In the genomic region with DNA sequence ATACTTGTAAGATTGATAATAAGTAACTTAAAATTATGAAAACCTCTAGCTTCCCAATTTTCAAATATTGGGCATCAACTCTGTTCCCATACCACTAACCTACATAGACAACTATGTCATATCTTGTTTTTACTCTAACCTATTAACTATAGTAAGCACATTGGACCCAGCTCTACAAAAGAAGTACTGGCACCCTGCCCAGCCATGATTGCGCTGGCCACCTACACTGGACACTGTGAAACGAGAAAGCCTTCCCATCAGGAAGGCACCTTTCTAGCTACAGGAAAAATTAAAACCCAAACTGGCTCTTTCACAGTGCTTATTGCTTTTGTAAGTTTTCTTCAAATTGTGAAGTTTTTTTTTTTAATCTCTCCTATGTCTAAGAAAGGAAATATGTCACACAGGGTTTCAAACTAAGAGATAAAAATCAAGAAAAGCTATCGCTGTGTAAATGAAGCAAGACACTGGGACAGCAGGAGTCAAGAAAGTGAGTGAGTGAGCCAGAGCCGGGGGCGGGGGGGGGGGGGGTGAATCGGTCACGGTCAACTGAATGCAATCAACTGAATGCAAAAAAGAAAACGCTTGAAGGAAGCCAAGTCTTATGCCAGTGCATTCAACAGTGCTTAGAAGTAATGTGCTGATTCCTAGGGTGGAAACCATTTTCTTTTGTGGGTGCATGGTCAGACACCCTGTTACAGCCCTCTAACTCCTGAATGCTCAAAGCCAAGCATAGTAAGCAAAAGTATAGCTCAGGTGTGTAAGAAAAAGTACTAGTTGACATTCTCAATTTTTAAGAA, we compare ENCODE assay signal across 12 mouse cellular contexts. TPM values are rescaled to one million over a fixed set of nuclear protein-coding genes. Genes with fewer than 3 reads are reported as not detected.
DNase-seq lines count a peak whose midpoint lies in the region; ATAC-seq lines count a peak whose summit lies in the region.
"Had no signal": no experiment of that assay in that cellular context is flagged by ENCODE, and none has a peak within 500 bp of the region (broad histone marks: within the 10 kb centered on the region; RNA-seq: fewer than 3 reads in every experiment).

No protein-coding gene starts in this region.

- peak; percentile 45; the same call in 1 of the 2 replicates for ATAC-seq in liver, embryonic 16.5 days (ENCODE audit: low read depth)
- no peak for ATAC-seq in liver, embryonic 11.5 days (replicated peaks; ENCODE audit: low FRiP score)
- no peak for ATAC-seq in heart, embryonic 11.5 days (replicated peaks; ENCODE audit: insufficient number of reproducible peaks, low FRiP score, low TSS enrichment)

- H3K4me1 ChIP-seq in liver, embryonic 16.5 days (ENCODE audit: control insufficient read depth, low read depth, low read length): no peaks in the 10 kb centered on the region
- H3K4me1 ChIP-seq in liver, embryonic 11.5 days (replicated peaks; ENCODE audit: control insufficient read depth, insufficient read depth, low read length): no peaks in the 10 kb centered on the region
- no peaks in the 10 kb centered on the region for H3K4me1 ChIP-seq in heart, embryonic 11.5 days (ENCODE audit: control insufficient read depth, insufficient read depth, low read length)
- H3K4me1 ChIP-seq: forebrain, embryonic 10.5 days had no signal

- WGBS in liver, embryonic 16.5 days (ENCODE audit: insufficient replicate concordance): 64% methylated on average over 8 of the region's 8 CpGs
- WGBS in liver, embryonic 11.5 days: 79% methylated on average over 6 of the region's 8 CpGs
- WGBS in heart, embryonic 11.5 days (ENCODE audit: insufficient replicate concordance): 70% methylated on average over 8 of the region's 8 CpGs

- no peak for DNase-seq in liver, embryonic 11.5 days (ENCODE audit: low spot score)
- peak; percentile 75 for DNase-seq in brain, adult 2 months (ENCODE audit: low read depth, low spot score)
- DNase-seq in cerebellum, adult 11 months: peak; percentile 53
- DNase-seq in kidney, adult 8-10 months: peak; percentile 46 to 61
- no peak for DNase-seq in left cerebral cortex, adult 11 months (ENCODE audit: low spot score)
- DNase-seq: embryo, embryonic 11 days; gastrocnemius, postnatal 25 days; lung, postnatal 36 days; thymus, postnatal 14 days had no signal

- no peak overlapping the region for H3K9ac ChIP-seq in liver, embryonic 16.5 days (ENCODE audit: low read depth, low read length)
- H3K9ac ChIP-seq in liver, embryonic 11.5 days (ENCODE audit: low read depth, low read length): no peak overlapping the region
- H3K9ac ChIP-seq in heart, embryonic 11.5 days (ENCODE audit: low read depth, low read length): no peak overlapping the region

- H3K4me3 ChIP-seq in liver, embryonic 16.5 days (ENCODE audit: low read depth, low read length): no peak overlapping the region
- H3K4me3 ChIP-seq in liver, embryonic 11.5 days (ENCODE audit: low read depth, low read length): no peak overlapping the region
- H3K4me3 ChIP-seq in heart, embryonic 11.5 days (ENCODE audit: low read depth, low read length): no peak overlapping the region
- H3K4me3 ChIP-seq: forebrain, embryonic 10.5 days had no signal

- H3K27me3 ChIP-seq in liver, embryonic 16.5 days (ENCODE audit: control insufficient read depth, insufficient read depth, low read depth, low read length): no peaks in the 10 kb centered on the region
- no peaks in the 10 kb centered on the region for H3K27me3 ChIP-seq in liver, embryonic 11.5 days (replicated peaks; ENCODE audit: control insufficient read depth, insufficient read depth, low read length)
- H3K27me3 ChIP-seq in heart, embryonic 11.5 days (ENCODE audit: control insufficient read depth, insufficient read depth, low read length): no peaks in the 10 kb centered on the region

- H3K9me3 ChIP-seq in liver, embryonic 16.5 days (replicated peaks; ENCODE audit: control insufficient read depth, low read length): no peaks in the 10 kb centered on the region
- no peaks in the 10 kb centered on the region for H3K9me3 ChIP-seq in liver, embryonic 11.5 days (ENCODE audit: control insufficient read depth, low read length)
- H3K9me3 ChIP-seq in heart, embryonic 11.5 days (replicated peaks; ENCODE audit: control insufficient read depth, low read length): no peaks in the 10 kb centered on the region
- H3K9me3 ChIP-seq: forebrain, embryonic 10.5 days had no signal

- H3K4me2 ChIP-seq in liver, embryonic 16.5 days (ENCODE audit: low read depth, low read length): no peak overlapping the region
- no peak overlapping the region for H3K4me2 ChIP-seq in liver, embryonic 11.5 days
- no peak overlapping the region for H3K4me2 ChIP-seq in heart, embryonic 11.5 days

- no peak overlapping the region for H3K27ac ChIP-seq in liver, embryonic 16.5 days (ENCODE audit: low read length)
- H3K27ac ChIP-seq in liver, embryonic 11.5 days (ENCODE audit: low read depth, low read length): no peak overlapping the region
- no peak overlapping the region for H3K27ac ChIP-seq in heart, embryonic 11.5 days (ENCODE audit: low read depth, low read length)
- H3K27ac ChIP-seq: forebrain, embryonic 10.5 days had no signal

- H3K36me3 ChIP-seq in liver, embryonic 16.5 days (ENCODE audit: control insufficient read depth, insufficient read depth): no peaks in the 10 kb centered on the region
- H3K36me3 ChIP-seq in liver, embryonic 11.5 days (ENCODE audit: control insufficient read depth, insufficient read depth, low read length): no peaks in the 10 kb centered on the region
- no peaks in the 10 kb centered on the region for H3K36me3 ChIP-seq in heart, embryonic 11.5 days (ENCODE audit: control insufficient read depth, insufficient read depth, low read length)
- H3K36me3 ChIP-seq: forebrain, embryonic 10.5 days had no signal

RNA-seq across cellular contexts. Expression of gene Reps2, which starts 52.2 kb away (rescaled TPM):
- 0.73 and 0.76 TPM in 2 replicates for polyA plus RNA-seq in liver, embryonic 16.5 days (2015; fragmentation: Nextera tagmentation; extraction: Ambion mirVana)
- 1.9 and 2.6 TPM in 2 replicates for polyA plus RNA-seq in liver, embryonic 11.5 days (2014; fragmentation: Nextera tagmentation; extraction: Ambion mirVana)
- polyA plus RNA-seq in heart, embryonic 11.5 days (2014; fragmentation: Nextera tagmentation; extraction: Ambion mirVana): 0.36 and 0.61 TPM in 2 replicates

Comparison
In these comparisons a context has a peak if more than half of its experiments do, and no peak if none do; other contexts are left out.
1. DNase-seq: peak in brain, adult 2 months (single experiment), cerebellum, adult 11 months (single experiment) and kidney, adult 8-10 months (2 of 2); none in liver, embryonic 11.5 days (single experiment) and left cerebral cortex, adult 11 months (single experiment).